Mouse (Mus musculus): ENCODE measurements around the gene Kcnab1.

GRCm38 (mm10) chr3:65260521-65260920 lies 151.3 kb downstream of the Kcnab1 start:
- no peak for TF ChIP-seq CTCF (IDR thresholded peaks at IDR 0.05)
- TF ChIP-seq EP300 (IDR thresholded peaks at IDR 0.05): no peak
